Mouse (Mus musculus) bone marrow, adult 2 months (tissue): ENCODE data around the gene Klk1b8. TPM values are rescaled to one million over a fixed set of nuclear protein-coding genes. Genes with fewer than 3 reads are reported as not detected.
"Not testable (repeated sequence)": the region's sequence is repeated elsewhere in the genome, so short reads cannot be mapped to it uniquely, and the experiment has no call there.

Experiments
- H3K27ac ChIP-seq: fragments of 200-500 bp; 2 replicates; pipeline ENCODE4 v1.5.1; 2012; ENCODE audit warnings: low read depth, mild to moderate bottlenecking, control low read depth, inconsistent platforms, low read length; ENCODE audit not compliant: control insufficient read depth, poor library complexity, insufficient read depth
- H3K4me1 ChIP-seq: fragments of 200-500 bp; 2 replicates; pipeline ENCODE4 v1.6.1; 2011; ENCODE audit warnings: low read length; ENCODE audit not compliant: control insufficient read depth, insufficient read depth
- H3K4me3 ChIP-seq: fragments of 200-500 bp; replicated peaks from 2 replicates; pipeline ENCODE3; 2011; ENCODE audit warnings: mild to moderate bottlenecking, low read depth, low read length, control low read depth; ENCODE audit not compliant: control insufficient read depth
- CTCF ChIP-seq: fragments of 200-500 bp; IDR thresholded peaks from 2 replicates; pipeline ENCODE4 v1.5.1; 2011; ENCODE audit warnings: low read length, control low read depth; ENCODE audit not compliant: control insufficient read depth, insufficient read depth
- POLR2A ChIP-seq: fragments of 200-500 bp; IDR thresholded peaks from 2 replicates; pipeline ENCODE4 v1.6.1; 2011; ENCODE audit warnings: low read depth, mild to moderate bottlenecking, control low read depth, low read length, borderline replicate concordance; ENCODE audit not compliant: control insufficient read depth
- WGBS: fragments of 180-500 bp; shearing (Covaris S2); methylation state at CpG from one replicate; pipeline ENCODE4 v1.1.7; 2018; 5-methylcytosine and 5-hydroxymethylcytosine counted together
- polyA plus RNA-seq: library from polyadenylated mRNA; stranded (reverse); fragments of >200 nt; gene quantifications from 2 replicates; pipeline ENCODE4 v1.2.4, GENCODE M21; 2011; ENCODE audit warnings: low replicate concordance; ENCODE audit not compliant: missing spikeins, insufficient read depth, insufficient read length

The Klk1b8 gene
- polyA plus RNA-seq, 1 experiment, result not detected

DNA sequence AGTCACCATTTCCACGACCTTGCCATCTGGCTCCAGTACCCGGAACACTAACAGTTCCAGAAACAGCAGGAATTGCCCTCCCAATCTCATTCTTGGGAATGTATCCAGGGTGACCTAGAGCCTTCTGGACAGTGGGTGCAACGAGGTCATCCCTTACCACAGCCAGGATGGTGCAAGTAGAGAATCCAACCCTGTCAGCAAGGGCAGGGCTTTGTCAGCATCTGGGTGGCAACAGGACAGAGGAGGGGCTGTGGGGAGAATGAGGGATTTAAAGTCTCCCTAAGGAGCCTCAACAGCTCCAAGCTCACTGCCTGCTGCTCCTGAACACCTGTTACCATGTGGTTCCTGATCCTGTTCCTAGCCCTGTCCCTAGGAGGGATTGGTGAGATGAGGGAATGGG, 16.0 kb downstream of the Klk1b8 start, which contains the start of gene Klk1b1:
TSS of gene Klk1b1 (plus strand) at position 301 of the 400 bp plus-strand sequence.
- H3K4me3 ChIP-seq, result no peak within 1 kb of the TSS
- peaks cover 1% of the 10 kb centered on the region; the same call in 1 of the 2 replicates for H3K4me1 ChIP-seq
- no peak for TF ChIP-seq POLR2A
- TF ChIP-seq CTCF, result no peak
- peak within 1 kb of the TSS; percentile 33; the same call in 1 of the 2 replicates for H3K27ac ChIP-seq
- 59% methylated on average over 3 of the region's 3 CpGs for WGBS

DNA sequence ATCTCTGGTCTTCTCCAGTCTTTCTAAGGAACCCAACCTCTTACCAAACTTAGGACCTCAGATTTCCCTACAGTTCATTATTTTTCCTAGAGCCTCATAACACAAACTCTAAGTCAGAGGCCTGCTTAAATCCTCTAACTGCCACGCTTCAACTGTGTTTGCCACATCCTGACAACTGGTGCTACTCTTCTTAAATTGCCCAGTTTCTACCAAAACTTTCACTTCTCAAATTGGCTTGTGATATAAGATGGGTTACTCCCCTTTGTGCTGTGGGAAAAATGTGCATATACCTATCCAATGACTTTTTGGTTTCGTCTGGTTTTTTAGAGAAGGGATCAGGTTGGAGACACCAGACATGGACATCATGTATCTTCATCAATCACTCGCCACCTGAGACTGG, 16.6 kb downstream of the Klk1b8 start:
- no peak overlapping the region for H3K4me3 ChIP-seq
- H3K27ac ChIP-seq, result no peak overlapping the region; the same call in 1 of the 2 replicates
- H3K4me1 ChIP-seq, result peaks cover 1% of the 10 kb centered on the region; the same call in 1 of the 2 replicates
- 51% methylated on average over 3 of the region's 3 CpGs for WGBS
- TF ChIP-seq POLR2A (no peak), CTCF (no peak)

DNA sequence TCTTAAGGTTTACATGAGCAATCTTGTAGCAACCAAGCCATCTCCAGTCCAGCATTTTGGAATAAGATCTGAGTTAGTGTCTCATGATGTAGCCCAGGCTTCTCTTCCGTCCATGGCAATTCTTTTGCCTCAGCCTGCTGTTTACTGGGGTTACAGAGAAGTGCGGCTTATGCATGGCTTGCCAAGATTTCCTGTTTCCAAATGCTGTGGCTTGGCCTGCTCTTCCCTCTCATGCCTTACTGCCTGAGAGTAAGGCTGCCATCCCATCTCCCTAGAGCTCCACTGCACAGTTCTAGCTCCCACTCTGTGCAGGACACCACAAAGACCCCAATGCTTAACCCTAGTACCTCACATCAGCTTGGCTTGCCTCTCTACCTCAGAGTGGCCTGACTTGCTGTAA, 17.1 kb downstream of the Klk1b8 start:
- 55% methylated on average over 2 of the region's 2 CpGs for WGBS
- peaks cover 1% of the 10 kb centered on the region; the same call in 1 of the 2 replicates for H3K4me1 ChIP-seq
- no peak overlapping the region for H3K4me3 ChIP-seq
- TF ChIP-seq POLR2A (no peak), CTCF (no peak)
- H3K27ac ChIP-seq, result no peak overlapping the region

DNA sequence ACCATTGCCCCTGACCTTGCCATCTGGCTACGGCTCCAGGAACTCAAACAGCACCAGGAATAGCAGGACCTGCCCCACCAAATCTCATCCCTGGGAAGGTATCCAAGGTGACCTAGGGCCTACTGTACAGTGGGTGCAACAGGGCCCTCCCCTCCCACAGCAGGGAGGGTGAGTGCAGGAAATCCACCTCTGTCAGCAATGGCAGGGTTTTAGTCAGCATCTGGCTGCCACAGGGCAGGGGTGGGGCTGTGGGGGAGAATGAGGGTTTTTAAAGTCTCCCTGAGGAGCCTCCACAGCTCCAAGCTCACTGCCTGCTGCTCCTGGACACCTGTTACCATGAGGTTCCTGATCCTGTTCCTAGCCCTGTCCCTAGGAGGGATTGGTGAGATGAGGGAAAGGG, 25.3 kb downstream of the Klk1b8 start, which contains the start of gene Klk1b9:
TSS of gene Klk1b9 (plus strand) at position 301 of the 400 bp plus-strand sequence.
- H3K4me3 ChIP-seq, H3K4me1 ChIP-seq, H3K27ac ChIP-seq: not testable (repeated sequence)
- 77% methylated on average over 1 of the region's 1 CpGs for WGBS

DNA sequence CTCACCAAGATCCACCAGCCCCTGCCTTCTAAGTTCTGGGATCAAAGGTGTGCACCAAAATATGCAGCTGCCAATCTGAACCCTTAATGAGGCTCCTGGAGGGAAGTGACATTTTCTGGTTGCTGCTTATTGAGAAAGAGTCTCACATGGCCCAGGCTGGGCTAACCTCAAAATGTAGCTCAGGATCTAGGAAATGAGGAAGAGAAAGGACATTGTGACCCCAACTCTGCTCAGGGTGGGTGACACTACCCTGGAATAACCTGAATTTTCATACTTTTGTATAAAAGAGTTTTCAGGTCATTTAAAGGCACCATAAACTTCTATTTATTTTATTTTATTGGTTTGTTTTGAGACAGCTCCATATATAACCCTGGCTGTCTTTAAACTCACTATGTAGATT, 35.2 kb downstream of the Klk1b8 start:
- Histone ChIP-seq H3K4me1 (no peaks in the 10 kb centered on the region), H3K27ac (no peak overlapping the region), H3K4me3 (no peak overlapping the region)
- TF ChIP-seq CTCF (no peak), POLR2A (no peak)

DNA sequence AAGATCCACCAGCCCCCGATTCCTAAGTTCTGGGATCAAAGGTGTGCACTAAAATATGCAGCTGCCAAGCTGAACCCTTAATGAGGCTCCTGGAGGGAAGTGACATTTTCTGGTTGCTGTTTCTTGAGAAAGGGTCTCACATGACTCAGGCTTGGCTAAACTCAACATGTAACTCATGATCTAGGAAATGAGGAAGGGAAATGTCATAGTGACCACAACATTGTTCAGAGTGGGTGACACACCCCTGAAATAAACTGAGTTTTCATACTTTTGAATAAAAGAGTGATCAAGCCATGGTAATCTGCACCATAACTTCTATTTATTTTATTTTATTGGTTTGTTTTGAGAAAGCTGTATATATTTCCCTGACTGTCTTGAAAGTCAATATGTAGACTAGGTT, 44.4 kb downstream of the Klk1b8 start:
- not testable (repeated sequence) for H3K4me1 ChIP-seq, H3K27ac ChIP-seq, H3K4me3 ChIP-seq
- 47% methylated on average over 1 of the region's 1 CpGs for WGBS

DNA sequence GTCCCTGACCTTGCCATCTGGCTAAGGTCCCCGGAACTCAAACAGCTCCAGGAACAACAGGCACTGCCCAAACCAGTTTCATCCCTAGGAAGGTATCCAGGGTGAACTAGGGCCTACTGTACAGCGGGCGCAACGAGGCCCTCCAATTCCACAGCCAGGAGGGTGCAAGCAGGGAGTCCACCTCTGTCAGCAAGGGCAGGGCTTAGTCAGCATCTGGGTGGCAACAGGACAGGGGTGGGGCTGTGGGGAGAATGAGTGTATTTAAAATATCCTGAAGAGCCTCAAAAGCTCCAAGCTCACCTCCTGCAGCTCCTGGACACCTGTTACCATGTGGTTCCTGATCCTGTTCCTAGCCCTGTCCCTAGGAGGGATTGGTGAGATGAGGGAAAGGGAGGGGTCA, 45.1 kb downstream of the Klk1b8 start, which contains the start of gene Klk1b11:
TSS of gene Klk1b11 (plus strand) at position 301 of the 400 bp plus-strand sequence.
- not testable (repeated sequence) for H3K4me3 ChIP-seq, H3K27ac ChIP-seq, H3K4me1 ChIP-seq
- WGBS, result 75% methylated on average over 4 of the region's 4 CpGs

Other genes starting within 250 kb of the Klk1b8 start
- gene Klk13, start 238.1 kb upstream of the Klk1b8 start, polyA plus RNA-seq, result not detected in 2 replicates
- gene Klk12, start 181.8 kb upstream of the Klk1b8 start, polyA plus RNA-seq, result not detected in 2 replicates
- not detected in 2 replicates for gene Klk11, start 176.1 kb upstream of the Klk1b8 start, polyA plus RNA-seq
- gene Klk10, start 169.6 kb upstream of the Klk1b8 start, polyA plus RNA-seq, result not detected in 2 replicates
- gene Klk9, start 158.8 kb upstream of the Klk1b8 start, polyA plus RNA-seq, result not detected in 2 replicates
- gene Klk8, start 153.1 kb upstream of the Klk1b8 start, polyA plus RNA-seq, result 0.92 and 2.3 TPM in 2 replicates
- gene Klk7, start 139.4 kb upstream of the Klk1b8 start, polyA plus RNA-seq, result not detected in 2 replicates
- gene Klk6, start 126.2 kb upstream of the Klk1b8 start, polyA plus RNA-seq, result not detected in 2 replicates
- not detected in 2 replicates for gene Klk5, start 108.7 kb upstream of the Klk1b8 start, polyA plus RNA-seq
- not detected in 2 replicates for gene Klk4, start 69.5 kb upstream of the Klk1b8 start, polyA plus RNA-seq
- gene Klk15, start 16.9 kb upstream of the Klk1b8 start, polyA plus RNA-seq, result not detected in 2 replicates
- gene Klk1b1, start 16.1 kb downstream of the Klk1b8 start, polyA plus RNA-seq, result not detected in 2 replicates
- gene Klk1b9, start 25.4 kb downstream of the Klk1b8 start, polyA plus RNA-seq, result not detected in 2 replicates
- not detected in 2 replicates for gene Klk1b11, start 45.2 kb downstream of the Klk1b8 start, polyA plus RNA-seq
- gene Klk1b26, start 61.5 kb downstream of the Klk1b8 start, polyA plus RNA-seq, result not detected in 2 replicates
- not detected in 2 replicates for gene Klk1b27, start 101.6 kb downstream of the Klk1b8 start, polyA plus RNA-seq
- gene Klk1b21, start 151.7 kb downstream of the Klk1b8 start, polyA plus RNA-seq, result not detected in 2 replicates
- not detected in 2 replicates for gene Klk1b22, start 162.0 kb downstream of the Klk1b8 start, polyA plus RNA-seq
- not detected in 2 replicates for gene Klk1b16, start 186.1 kb downstream of the Klk1b8 start, polyA plus RNA-seq
- not detected in 2 replicates for gene Klk1b24, start 237.6 kb downstream of the Klk1b8 start, polyA plus RNA-seq
- not detected in 2 replicates for gene Klk1b3, start 247.5 kb downstream of the Klk1b8 start, polyA plus RNA-seq